Mouse (Mus musculus) kidney, embryonic 14.5 days (tissue): ENCODE measurements around the gene Mbd5. TPM values are rescaled to one million over a fixed set of nuclear protein-coding genes. Genes with fewer than 3 reads are reported as not detected.

Experiments
- ATAC-seq: fragments of 200-750 bp; cut with Nextera tagmentation; 2 replicates; pipeline ENCODE4 v1.8.0; 2017; ENCODE audit warnings: moderate number of reproducible peaks, mild to moderate bottlenecking, moderate TSS enrichment, moderate library complexity; ENCODE audit not compliant: low FRiP score, low TSS enrichment
- H3K27ac ChIP-seq: fragments of 300-500 bp; sonication (generic); 2 replicates; pipeline ENCODE4 v1.5.1; 2014; ENCODE audit warnings: low read depth, mild to moderate bottlenecking, low read length, moderate library complexity, mixed read lengths
- H3K27me3 ChIP-seq: fragments of 300-500 bp; sonication (generic); 2 replicates; pipeline ENCODE4 v1.6.1; 2014; ENCODE audit warnings: mild to moderate bottlenecking, low read length; ENCODE audit not compliant: control insufficient read depth, insufficient read depth
- H3K36me3 ChIP-seq: fragments of 300-500 bp; sonication (generic); 2 replicates; pipeline ENCODE4 v1.6.1; 2014; ENCODE audit warnings: low read length, mixed read lengths; ENCODE audit not compliant: control insufficient read depth, insufficient read depth
- H3K4me1 ChIP-seq: fragments of 300-500 bp; sonication (generic); 2 replicates; pipeline ENCODE4 v1.6.1; 2014; ENCODE audit warnings: low read length, mixed read lengths; ENCODE audit not compliant: control insufficient read depth, insufficient read depth
- H3K4me2 ChIP-seq: fragments of 300-500 bp; sonication (generic); replicated peaks from 2 replicates; pipeline ENCODE4 v1.6.1; 2014; ENCODE audit warnings: low read depth, mild to moderate bottlenecking, low read length
- H3K4me3 ChIP-seq: fragments of 300-500 bp; sonication (generic); 2 replicates; pipeline ENCODE4 v1.5.1; 2014; ENCODE audit warnings: mild to moderate bottlenecking, low read length
- H3K9ac ChIP-seq: fragments of 300-500 bp; sonication (generic); 2 replicates; pipeline ENCODE4 v1.6.1; 2014; ENCODE audit warnings: low read depth, mild to moderate bottlenecking, low read length, moderate library complexity
- H3K9me3 ChIP-seq: fragments of 300-500 bp; sonication (generic); 2 replicates; pipeline ENCODE4 v1.6.1; 2016; ENCODE audit warnings: low read length; ENCODE audit not compliant: control insufficient read depth
- WGBS: fragments of 180-500 bp; shearing (Covaris S2); extraction: QIAGEN DNeasy Blood & Tissue Kit; methylation state at CpG from one replicate; pipeline ENCODE4 v1.1.7; 2014; 5-methylcytosine and 5-hydroxymethylcytosine counted together
- polyA plus RNA-seq: library from polyadenylated mRNA; unstranded; fragments of >200 nt; fragmentation: Nextera tagmentation; extraction: Ambion mirVana; gene quantifications from 2 replicates; pipeline ENCODE4 v1.2.1, GENCODE M21; 2014

Mbd5 gene
- polyA plus RNA-seq, 1 experiment from 2014 or later = 34.2 TPM

GRCm38 (mm10) chr2:49119875-49120274 lies 170.6 kb downstream of the Mbd5 start:
- WGBS = 90% methylated on average over 6 of the region's 6 CpGs
- ATAC-seq = no peak
- H3K27me3 ChIP-seq = no peaks in the 10 kb centered on the region
- no peak overlapping the region for H3K4me2 ChIP-seq
- H3K4me1 ChIP-seq = no peaks in the 10 kb centered on the region
- 0 out of 2 replicates have a peak, but pooled peaks cover 6% of the 10 kb centered on the region for H3K36me3 ChIP-seq
- H3K9me3 ChIP-seq = no peaks in the 10 kb centered on the region
- H3K9ac ChIP-seq = no peak overlapping the region
- no peak overlapping the region for H3K4me3 ChIP-seq
- H3K27ac ChIP-seq = no peak overlapping the region

DNA sequence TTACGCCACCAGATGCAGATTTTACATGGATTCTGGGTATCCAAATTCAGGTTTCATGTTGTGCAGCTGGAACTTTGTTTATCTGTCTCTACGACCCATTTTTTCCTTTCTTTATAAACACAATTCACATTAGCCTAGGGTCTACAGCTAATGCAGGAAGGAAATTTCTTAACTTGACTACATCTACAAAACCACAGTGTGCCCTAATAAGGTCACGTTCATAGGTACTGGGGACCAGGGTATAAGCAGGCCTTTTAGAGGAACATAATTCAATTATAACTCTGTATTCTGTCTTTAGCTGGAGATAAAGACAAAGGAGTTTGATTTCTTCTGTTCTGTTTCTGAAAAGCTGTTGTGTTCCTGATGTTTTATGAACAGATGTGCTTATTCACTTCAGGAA lies 172.3 kb downstream of the Mbd5 start:
- Histone ChIP-seq H3K4me2 (no peak overlapping the region), H3K9me3 (no peaks in the 10 kb centered on the region), H3K4me1 (no peaks in the 10 kb centered on the region), H3K27me3 (no peaks in the 10 kb centered on the region), H3K9ac (no peak overlapping the region), H3K4me3 (no peak overlapping the region), H3K27ac (no peak overlapping the region), H3K36me3 (0 out of 2 replicates have a peak, but pooled peaks cover 6% of the 10 kb centered on the region)
- WGBS = 82% methylated on average over 3 of the region's 3 CpGs
- no peak for ATAC-seq

GRCm38 (mm10) chr2:49142186-49142585 lies 192.9 kb downstream of the Mbd5 start:
- ATAC-seq = no peak
- Histone ChIP-seq H3K4me1 (no peaks in the 10 kb centered on the region), H3K27ac (no peak overlapping the region), H3K9me3 (no peaks in the 10 kb centered on the region), H3K36me3 (no peaks in the 10 kb centered on the region), H3K9ac (no peak overlapping the region), H3K4me3 (no peak overlapping the region), H3K27me3 (no peaks in the 10 kb centered on the region), H3K4me2 (no peak overlapping the region)
- WGBS = 54% methylated on average over 3 of the region's 3 CpGs

DNA sequence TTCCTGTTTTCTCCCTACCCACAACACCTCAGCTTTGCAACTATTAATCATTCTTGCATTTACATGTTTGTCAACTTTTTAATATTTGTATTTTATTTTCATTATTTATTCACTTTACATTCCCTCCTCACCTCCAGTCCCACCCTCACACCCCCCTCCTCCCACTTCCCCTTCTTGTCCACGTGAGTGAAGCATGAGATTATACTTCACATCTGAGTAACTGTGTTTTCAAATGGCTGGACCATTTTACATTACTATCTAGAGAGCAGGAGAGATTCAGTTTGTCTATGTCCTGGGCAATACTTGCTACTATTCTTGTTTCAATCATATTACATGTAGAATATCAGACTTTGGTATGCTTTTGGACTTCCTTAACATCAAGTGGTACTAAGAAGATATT lies 204.3 kb downstream of the Mbd5 start:
- no peak overlapping the region for H3K9ac ChIP-seq
- WGBS = 70% methylated on average over 1 of the region's 1 CpGs
- no peak overlapping the region for H3K4me2 ChIP-seq
- no peak overlapping the region for H3K27ac ChIP-seq
- ATAC-seq = no peak
- H3K9me3 ChIP-seq = no peaks in the 10 kb centered on the region
- H3K27me3 ChIP-seq = no peaks in the 10 kb centered on the region
- no peaks in the 10 kb centered on the region for H3K36me3 ChIP-seq
- H3K4me3 ChIP-seq = no peak overlapping the region
- H3K4me1 ChIP-seq = no peaks in the 10 kb centered on the region

GRCm38 (mm10) chr2:49160232-49160947 lies 211.1 kb downstream of the Mbd5 start:
- no peaks in the 10 kb centered on the region for H3K4me1 ChIP-seq
- no peak overlapping the region for H3K4me2 ChIP-seq
- H3K27me3 ChIP-seq = no peaks in the 10 kb centered on the region
- 91% methylated on average over 5 of the region's 5 CpGs for WGBS
- no peak for ATAC-seq
- no peak overlapping the region for H3K9ac ChIP-seq
- H3K27ac ChIP-seq = no peak overlapping the region
- peaks cover 3% of the 10 kb centered on the region; the same call in 1 of the 2 replicates for H3K9me3 ChIP-seq
- no peaks in the 10 kb centered on the region for H3K36me3 ChIP-seq
- no peak overlapping the region for H3K4me3 ChIP-seq

- Histone ChIP-seq H3K27me3 (no peaks in the 10 kb centered on the region), H3K27ac (no peak overlapping the region), H3K4me2 (no peak overlapping the region), H3K4me1 (no peaks in the 10 kb centered on the region), H3K9ac (no peak overlapping the region), H3K4me3 (no peak overlapping the region), H3K9me3 (no peaks in the 10 kb centered on the region), H3K36me3 (no peaks in the 10 kb centered on the region)
- WGBS = 88% methylated on average over 3 of the region's 3 CpGs
- no peak for ATAC-seq
Observed at GRCm38 (mm10) chr2:49169766-49170165, 220.5 kb downstream of the Mbd5 start.

GRCm38 (mm10) chr2:49177015-49177414 lies 227.7 kb downstream of the Mbd5 start:
- WGBS = 71% methylated on average over 3 of the region's 3 CpGs
- H3K27ac ChIP-seq = no peak overlapping the region
- H3K27me3 ChIP-seq = no peaks in the 10 kb centered on the region
- H3K4me1 ChIP-seq = no peaks in the 10 kb centered on the region
- no peaks in the 10 kb centered on the region for H3K9me3 ChIP-seq
- H3K36me3 ChIP-seq = no peaks in the 10 kb centered on the region
- no peak for ATAC-seq
- no peak overlapping the region for H3K4me2 ChIP-seq
- H3K9ac ChIP-seq = no peak overlapping the region
- H3K4me3 ChIP-seq = no peak overlapping the region

DNA sequence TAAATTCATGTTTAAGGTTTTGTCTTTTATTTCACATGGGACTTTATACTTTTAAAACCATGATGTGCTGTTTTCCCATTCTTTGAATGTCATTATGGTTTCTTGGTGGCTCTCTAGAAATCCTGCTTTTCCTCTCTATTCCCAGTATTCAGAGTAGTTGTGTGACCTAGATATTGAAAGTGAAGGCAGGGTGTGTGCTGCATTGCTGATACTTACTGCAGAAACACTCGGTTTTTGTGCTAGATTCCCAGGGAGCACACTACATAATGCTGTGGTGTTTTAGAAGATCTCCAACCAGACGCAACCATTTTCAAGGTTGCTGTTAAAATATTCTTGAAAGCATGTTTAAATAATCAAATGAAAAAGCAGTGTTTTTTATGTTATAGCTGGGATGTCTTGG lies 241.7 kb downstream of the Mbd5 start:
- Histone ChIP-seq H3K9ac (no peak overlapping the region), H3K4me2 (no peak overlapping the region), H3K9me3 (no peaks in the 10 kb centered on the region), H3K27ac (no peak overlapping the region), H3K4me3 (no peak overlapping the region), H3K36me3 (no peaks in the 10 kb centered on the region; the same call in 1 of the 2 replicates), H3K27me3 (no peaks in the 10 kb centered on the region), H3K4me1 (no peaks in the 10 kb centered on the region)
- ATAC-seq = no peak
- WGBS = 81% methylated on average over 2 of the region's 2 CpGs

DNA sequence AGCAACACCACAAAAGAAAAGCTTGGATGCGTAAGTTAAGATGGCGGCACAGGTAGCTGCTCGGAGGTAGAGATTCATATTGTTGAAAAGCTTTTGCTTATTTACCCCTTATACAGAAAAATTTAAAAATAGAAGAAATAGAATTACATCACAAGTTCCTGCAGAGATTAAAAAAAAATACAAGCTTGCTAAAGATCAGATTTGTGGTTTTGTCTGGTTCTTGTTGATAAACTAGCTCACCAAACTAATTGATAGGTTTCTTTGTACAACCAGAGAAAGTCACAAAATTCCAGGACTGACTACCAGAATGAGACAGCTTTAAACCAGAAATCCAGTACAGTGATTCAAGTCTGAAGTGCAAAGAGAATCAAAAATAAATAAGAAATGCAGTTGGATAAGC lies 242.4 kb downstream of the Mbd5 start:
- Histone ChIP-seq H3K9me3 (no peaks in the 10 kb centered on the region), H3K27ac (no peak overlapping the region), H3K9ac (no peak overlapping the region), H3K4me2 (no peak overlapping the region), H3K36me3 (no peaks in the 10 kb centered on the region; the same call in 1 of the 2 replicates), H3K27me3 (no peaks in the 10 kb centered on the region), H3K4me1 (no peaks in the 10 kb centered on the region), H3K4me3 (no peak overlapping the region)
- ATAC-seq = no peak
- 97% methylated on average over 3 of the region's 3 CpGs for WGBS
